Mouse (Mus musculus): ENCODE measurements around the gene Il18rap. TPM values are rescaled to one million over a fixed set of nuclear protein-coding genes. Genes with fewer than 3 reads are reported as not detected.
"Not testable (repeated sequence)": the region's sequence is repeated elsewhere in the genome, so short reads cannot be mapped to it uniquely, and the experiment has no call there.

The Il18rap gene
- polyA plus RNA-seq, 1 experiment from 2014 or later, result 0.10 TPM

DNA sequence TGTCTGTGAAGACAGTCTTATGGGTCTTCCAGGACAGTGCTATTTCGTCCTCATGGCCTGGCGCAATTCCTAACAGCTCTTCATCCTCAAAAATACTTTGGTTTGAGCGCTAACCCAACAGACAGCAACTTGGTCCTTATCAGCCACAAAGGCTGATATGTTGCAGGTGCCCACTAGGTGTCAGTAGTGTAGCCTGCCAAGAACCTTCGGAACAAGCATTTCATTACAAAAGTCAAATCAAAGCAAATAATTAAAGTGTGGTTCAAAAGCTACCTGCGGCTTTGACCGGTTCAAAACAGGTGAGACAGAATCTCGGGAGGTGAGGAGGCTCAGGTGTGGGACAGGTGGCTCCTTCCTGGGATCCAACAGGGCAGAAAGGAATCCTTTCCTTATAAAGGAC lies 64.6 kb downstream of the Il18rap start, which contains the start of gene Slc9a4:
TSS of gene Slc9a4 (plus strand) at position 298 of the 400 bp plus-strand sequence.
- Histone ChIP-seq H3K4me3 (no peak within 1 kb of the TSS), H3K4me1 (no peaks in the 10 kb centered on the region), H3K36me3 (no peaks in the 10 kb centered on the region), H3K27me3 (ENCODE audit: low read depth, poor library complexity, severe bottlenecking) (no peaks in the 10 kb centered on the region; the same call in 1 of the 2 replicates), H3K27ac (replicated peaks) (no peak within 1 kb of the TSS), H3K9me3 (replicated peaks) (no peaks in the 10 kb centered on the region)
- peak; percentile 31 for DNase-seq (ENCODE audit: low spot score)
- WGBS, result 20% methylated on average over 7 of the region's 7 CpGs

DNA sequence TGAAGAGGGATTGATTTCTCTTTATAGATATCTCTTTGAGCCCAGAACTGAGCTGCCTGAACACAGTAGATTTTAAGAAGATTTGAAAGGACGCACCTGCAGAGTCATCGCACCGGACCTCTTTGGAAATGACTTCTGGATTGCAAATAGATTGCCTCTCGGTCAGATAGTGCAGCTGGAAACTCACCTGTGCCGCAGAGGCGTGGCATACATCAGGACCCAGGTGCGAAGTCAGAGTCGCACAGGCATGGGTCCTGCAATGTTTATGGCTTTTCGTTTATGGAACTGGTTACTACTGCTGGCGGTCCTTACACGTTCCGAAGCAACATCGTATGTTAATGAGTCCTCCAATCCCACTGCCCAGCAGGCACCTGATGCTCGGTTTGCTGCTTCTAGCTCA lies 65.1 kb downstream of the Il18rap start:
- 69% methylated on average over 14 of the region's 14 CpGs for WGBS
- no peaks in the 10 kb centered on the region for H3K4me1 ChIP-seq
- no peak overlapping the region for H3K27ac ChIP-seq (replicated peaks)
- no peaks in the 10 kb centered on the region for H3K36me3 ChIP-seq
- no peak overlapping the region for H3K4me3 ChIP-seq
- H3K27me3 ChIP-seq (ENCODE audit: low read depth, poor library complexity, severe bottlenecking), result no peaks in the 10 kb centered on the region; the same call in 1 of the 2 replicates
- no peak for DNase-seq (ENCODE audit: low spot score)
- H3K9me3 ChIP-seq (replicated peaks), result no peaks in the 10 kb centered on the region

DNA sequence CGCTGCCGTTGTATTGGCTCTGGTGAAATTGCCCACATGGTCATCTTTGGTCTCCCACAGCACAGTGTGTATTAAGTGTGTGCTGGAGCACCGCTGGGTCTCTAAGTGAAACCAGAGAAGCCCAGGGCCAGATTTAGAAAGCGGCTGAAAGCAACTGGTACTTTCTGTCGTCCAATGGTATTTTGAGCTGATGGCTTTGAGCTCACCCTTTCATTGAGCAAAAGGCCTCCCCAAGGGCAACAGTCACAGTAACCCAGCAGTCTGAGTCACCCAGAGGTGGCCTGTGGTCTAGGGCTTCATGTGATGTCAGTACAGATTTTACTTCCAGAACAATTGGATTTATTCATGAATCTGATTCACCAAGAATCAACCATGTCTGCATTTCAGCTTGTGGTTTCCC lies 71.6 kb downstream of the Il18rap start:
- 82% methylated on average over 5 of the region's 5 CpGs for WGBS

DNA sequence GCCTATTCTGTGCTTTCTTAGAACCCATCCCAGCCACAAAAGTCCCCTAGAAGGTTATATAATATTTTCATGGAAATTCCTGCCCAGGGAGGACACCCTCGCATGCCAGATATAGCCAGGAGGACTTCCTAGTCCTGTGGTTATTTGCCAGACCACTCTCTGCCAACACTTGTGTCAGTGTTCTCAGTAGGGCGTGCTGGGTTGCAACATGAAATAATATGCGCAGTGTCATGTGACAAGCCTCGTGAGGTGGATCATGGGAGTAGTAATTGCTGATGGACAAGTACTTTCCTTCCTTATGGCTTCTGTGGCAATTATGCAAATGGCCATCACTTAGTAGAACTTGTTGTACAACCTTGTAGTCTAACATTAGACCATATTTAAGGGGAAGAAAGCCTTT lies 75.8 kb downstream of the Il18rap start:
- Histone ChIP-seq H3K27ac (replicated peaks) (no peak overlapping the region), H3K4me3 (no peak overlapping the region), H3K4me1 (no peaks in the 10 kb centered on the region), H3K36me3 (no peaks in the 10 kb centered on the region), H3K9me3 (replicated peaks) (no peaks in the 10 kb centered on the region), H3K27me3 (ENCODE audit: low read depth, poor library complexity, severe bottlenecking) (no peaks in the 10 kb centered on the region)
- no peak for DNase-seq (ENCODE audit: low spot score)
- 89% methylated on average over 4 of the region's 4 CpGs for WGBS

More for the DNA sequence above, 71.6 kb downstream of the Il18rap start:
- Histone ChIP-seq H3K4me3 (no peak overlapping the region), H3K27ac (replicated peaks) (no peak overlapping the region), H3K27me3 (ENCODE audit: low read depth, poor library complexity, severe bottlenecking) (no peaks in the 10 kb centered on the region), H3K36me3 (no peaks in the 10 kb centered on the region), H3K9me3 (replicated peaks) (no peaks in the 10 kb centered on the region), H3K4me1 (no peaks in the 10 kb centered on the region)
- DNase-seq (ENCODE audit: low spot score), result no peak

DNA sequence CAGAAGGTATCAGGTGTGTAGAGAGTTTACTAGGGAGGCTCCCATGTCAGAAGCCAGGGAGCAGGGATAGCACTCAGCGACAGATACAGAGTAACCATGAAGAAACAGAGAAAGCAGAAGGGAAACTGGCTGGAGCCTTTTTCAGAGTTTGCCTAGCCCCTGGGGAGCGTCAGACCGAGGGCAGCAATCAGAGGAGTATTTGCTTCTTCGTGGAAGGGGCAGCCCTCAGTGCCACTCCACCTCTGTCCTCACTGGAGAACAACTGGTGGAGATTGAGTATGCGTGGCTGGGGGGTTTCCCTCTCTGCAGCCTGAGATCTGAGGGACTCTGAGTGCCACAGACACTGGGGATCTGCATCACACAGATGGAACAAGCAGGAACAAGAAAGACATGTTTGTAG lies 82.7 kb downstream of the Il18rap start:
- no peak overlapping the region for H3K27ac ChIP-seq (replicated peaks)
- no peak overlapping the region for H3K4me3 ChIP-seq
- H3K36me3 ChIP-seq, result no peaks in the 10 kb centered on the region
- DNase-seq (ENCODE audit: low spot score), result no peak
- no peaks in the 10 kb centered on the region for H3K4me1 ChIP-seq
- no peaks in the 10 kb centered on the region for H3K27me3 ChIP-seq (ENCODE audit: low read depth, poor library complexity, severe bottlenecking)
- 73% methylated on average over 5 of the region's 5 CpGs for WGBS
- no peaks in the 10 kb centered on the region for H3K9me3 ChIP-seq (replicated peaks)

DNA sequence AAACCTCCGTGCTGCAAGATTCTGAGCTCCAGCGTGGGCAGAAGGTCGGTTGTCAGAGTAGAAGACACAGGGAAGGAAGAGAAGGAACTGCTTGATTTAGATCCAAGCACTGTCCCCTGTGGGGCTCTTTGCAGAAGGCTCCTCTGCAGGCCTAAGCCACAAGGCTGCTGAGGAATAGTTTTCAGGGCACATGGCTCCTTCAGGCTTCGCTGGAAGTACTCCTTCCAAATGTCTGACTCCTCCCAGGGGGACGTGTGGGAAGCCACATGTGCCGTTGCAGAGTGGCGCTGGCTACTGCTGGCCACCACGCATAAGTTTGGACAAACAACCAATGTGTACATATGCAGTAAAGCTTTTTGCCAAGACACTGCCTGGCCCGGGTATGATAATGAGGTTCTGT lies 84.5 kb downstream of the Il18rap start:
- not testable (repeated sequence) for H3K27me3 ChIP-seq (ENCODE audit: low read depth, poor library complexity, severe bottlenecking); DNase-seq (ENCODE audit: low spot score)
- WGBS, result 91% methylated on average over 9 of the region's 9 CpGs

DNA sequence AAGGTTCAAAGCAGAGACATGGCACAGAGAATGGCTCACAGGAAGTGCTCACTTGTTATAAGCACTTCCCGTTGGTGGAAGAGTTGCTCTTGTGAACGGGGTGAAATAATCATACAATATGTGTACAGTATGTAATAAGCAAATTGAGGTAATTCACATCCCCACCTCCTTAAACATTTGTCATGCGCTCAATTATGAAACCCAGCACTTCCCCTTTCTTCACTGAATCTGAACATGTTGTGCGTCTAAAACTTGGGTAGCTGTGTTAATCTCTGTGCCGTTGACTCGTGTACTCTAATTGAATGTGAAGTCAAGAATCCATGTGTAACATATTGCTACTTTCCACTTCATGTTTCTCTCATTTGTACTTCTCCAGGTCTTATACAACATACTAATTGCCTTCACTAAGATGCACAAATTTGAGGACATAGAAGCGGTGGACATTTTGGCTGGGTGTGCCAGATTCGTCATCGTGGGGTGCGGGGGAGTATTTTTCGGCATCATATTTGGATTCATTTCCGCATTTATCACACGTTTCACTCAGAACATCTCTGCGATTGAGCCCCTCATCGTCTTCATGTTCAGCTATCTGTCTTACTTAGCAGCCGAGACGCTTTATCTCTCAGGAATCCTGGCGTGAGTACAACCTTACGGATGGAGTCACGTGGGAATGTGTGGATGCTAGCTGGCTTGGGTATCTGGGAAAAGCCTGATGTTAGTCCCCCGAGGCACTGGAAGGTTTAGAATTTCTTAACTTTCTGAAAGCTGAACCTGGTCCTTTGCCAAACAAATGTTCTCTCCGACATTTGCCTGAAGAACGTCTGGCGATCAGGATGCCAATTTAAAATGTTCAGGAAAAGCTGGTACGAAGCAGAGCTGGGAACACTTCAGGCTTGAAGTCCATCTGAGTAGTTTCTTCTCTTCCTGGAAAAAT lies 85.5 kb downstream of the Il18rap start:
- H3K9me3 ChIP-seq (replicated peaks), result no peaks in the 10 kb centered on the region
- DNase-seq (ENCODE audit: low spot score), result no peak
- 93% methylated on average over 25 of the region's 25 CpGs for WGBS
- H3K36me3 ChIP-seq, result no peaks in the 10 kb centered on the region
- H3K27ac ChIP-seq (replicated peaks), result no peak overlapping the region
- H3K4me3 ChIP-seq, result no peak overlapping the region
- no peaks in the 10 kb centered on the region for H3K4me1 ChIP-seq
- no peaks in the 10 kb centered on the region for H3K27me3 ChIP-seq (ENCODE audit: low read depth, poor library complexity, severe bottlenecking)

More for the DNA sequence above, 84.5 kb downstream of the Il18rap start:
- not testable (repeated sequence) for H3K27ac ChIP-seq (replicated peaks); H3K9me3 ChIP-seq (replicated peaks); H3K4me3 ChIP-seq; H3K36me3 ChIP-seq; H3K4me1 ChIP-seq

Other genes starting within 250 kb of the Il18rap start
- gene Il1rl2, start 190.8 kb upstream of the Il18rap start, polyA plus RNA-seq (2016; fragmentation: Nextera tagmentation; extraction: Ambion mirVana), result 0.64 and 1.2 TPM in 2 replicates
- 0.11 TPM in 1 of 2 replicates, not detected in the other for gene Il1rl1, start 85.8 kb upstream of the Il18rap start, polyA plus RNA-seq (2016; fragmentation: Nextera tagmentation; extraction: Ambion mirVana)
- gene Il18r1, start 49.8 kb upstream of the Il18rap start, polyA plus RNA-seq (2016; fragmentation: Nextera tagmentation; extraction: Ambion mirVana), result not detected in 2 replicates
- gene Slc9a4, start 64.7 kb downstream of the Il18rap start, polyA plus RNA-seq (2016; fragmentation: Nextera tagmentation; extraction: Ambion mirVana), result not detected in 2 replicates
- 0.02 and 0.11 TPM in 2 replicates for gene Slc9a2, start 165.2 kb downstream of the Il18rap start, polyA plus RNA-seq (2016; fragmentation: Nextera tagmentation; extraction: Ambion mirVana)

All from midbrain, embryonic 10.5 days (tissue).